Mouse (Mus musculus) kidney, embryonic 14.5 days (tissue): ENCODE results near the gene Ahnak2. TPM values are rescaled to one million over a fixed set of nuclear protein-coding genes. Genes with fewer than 3 reads are reported as not detected.
A peak's percentile ranks its signal among the peaks of the same experiment; 100 is the strongest.

Source experiments
- ATAC-seq: fragments of 200-750 bp; cut with Nextera tagmentation; 2 replicates; pipeline ENCODE4 v1.8.0; 2017; ENCODE audit warnings: moderate number of reproducible peaks, mild to moderate bottlenecking, moderate TSS enrichment, moderate library complexity; ENCODE audit not compliant: low FRiP score, low TSS enrichment
- H3K27ac ChIP-seq: fragments of 300-500 bp; sonication (generic); 2 replicates; pipeline ENCODE4 v1.5.1; 2014; ENCODE audit warnings: low read depth, mild to moderate bottlenecking, low read length, moderate library complexity, mixed read lengths
- H3K27me3 ChIP-seq: fragments of 300-500 bp; sonication (generic); 2 replicates; pipeline ENCODE4 v1.6.1; 2014; ENCODE audit warnings: mild to moderate bottlenecking, low read length; ENCODE audit not compliant: control insufficient read depth, insufficient read depth
- H3K36me3 ChIP-seq: fragments of 300-500 bp; sonication (generic); 2 replicates; pipeline ENCODE4 v1.6.1; 2014; ENCODE audit warnings: low read length, mixed read lengths; ENCODE audit not compliant: control insufficient read depth, insufficient read depth
- H3K4me1 ChIP-seq: fragments of 300-500 bp; sonication (generic); 2 replicates; pipeline ENCODE4 v1.6.1; 2014; ENCODE audit warnings: low read length, mixed read lengths; ENCODE audit not compliant: control insufficient read depth, insufficient read depth
- H3K4me2 ChIP-seq: fragments of 300-500 bp; sonication (generic); replicated peaks from 2 replicates; pipeline ENCODE4 v1.6.1; 2014; ENCODE audit warnings: low read depth, mild to moderate bottlenecking, low read length
- H3K4me3 ChIP-seq: fragments of 300-500 bp; sonication (generic); 2 replicates; pipeline ENCODE4 v1.5.1; 2014; ENCODE audit warnings: mild to moderate bottlenecking, low read length
- H3K9ac ChIP-seq: fragments of 300-500 bp; sonication (generic); 2 replicates; pipeline ENCODE4 v1.6.1; 2014; ENCODE audit warnings: low read depth, mild to moderate bottlenecking, low read length, moderate library complexity
- H3K9me3 ChIP-seq: fragments of 300-500 bp; sonication (generic); 2 replicates; pipeline ENCODE4 v1.6.1; 2016; ENCODE audit warnings: low read length; ENCODE audit not compliant: control insufficient read depth
- WGBS: fragments of 180-500 bp; shearing (Covaris S2); extraction: QIAGEN DNeasy Blood & Tissue Kit; methylation state at CpG from one replicate; pipeline ENCODE4 v1.1.7; 2014; 5-methylcytosine and 5-hydroxymethylcytosine counted together
- polyA plus RNA-seq: library from polyadenylated mRNA; unstranded; fragments of >200 nt; fragmentation: Nextera tagmentation; extraction: Ambion mirVana; gene quantifications from 2 replicates; pipeline ENCODE4 v1.2.1, GENCODE M21; 2014

Gene Ahnak2
- polyA plus RNA-seq, 1 experiment from 2014 or later, result 0.53 TPM

GRCm38 (mm10) chr12:112804046-112804445 is 1.6 kb upstream of the Ahnak2 start:
- Histone ChIP-seq H3K27ac (no peak overlapping the region), H3K36me3 (no peaks in the 10 kb centered on the region), H3K27me3 (peaks cover 19% of the 10 kb centered on the region), H3K4me2 (no peak overlapping the region), H3K4me1 (0 out of 2 replicates have a peak, but pooled peaks cover 13% of the 10 kb centered on the region), H3K9ac (no peak overlapping the region), H3K9me3 (no peaks in the 10 kb centered on the region), H3K4me3 (no peak overlapping the region)
- 46% methylated on average over 13 of the region's 13 CpGs for WGBS
- ATAC-seq, result no peak

GRCm38 (mm10) chr12:112802917-112803316 is 460 bp upstream of the Ahnak2 start:
- WGBS, result 4% methylated on average over 3 of the region's 3 CpGs
- Histone ChIP-seq H3K4me1 (0 out of 2 replicates have a peak, but pooled peaks cover 9% of the 10 kb centered on the region), H3K36me3 (no peaks in the 10 kb centered on the region), H3K9me3 (no peaks in the 10 kb centered on the region), H3K27me3 (peaks cover 19% of the 10 kb centered on the region), H3K4me3 (no peak overlapping the region), H3K9ac (no peak overlapping the region), H3K27ac (no peak overlapping the region), H3K4me2 (peak overlapping the region; percentile 100)
- no peak for ATAC-seq

GRCm38 (mm10) chr12:112800476-112800875 is 2.0 kb downstream of the Ahnak2 start:
- ATAC-seq, result peak; percentile 67
- Histone ChIP-seq H3K4me3 (no peak overlapping the region), H3K27ac (no peak overlapping the region), H3K4me1 (0 out of 2 replicates have a peak, but pooled peaks cover 9% of the 10 kb centered on the region), H3K4me2 (no peak overlapping the region), H3K9ac (no peak overlapping the region), H3K27me3 (peaks cover 19% of the 10 kb centered on the region), H3K36me3 (no peaks in the 10 kb centered on the region), H3K9me3 (no peaks in the 10 kb centered on the region)
- WGBS, result 19% methylated on average over 4 of the region's 4 CpGs

GRCm38 (mm10) chr12:112799237-112799970 is 3.1 kb downstream of the Ahnak2 start:
- H3K4me3 ChIP-seq, result no peak overlapping the region

GRCm38 (mm10) chr12:112798716-112799115 is 3.7 kb downstream of the Ahnak2 start:
- Histone ChIP-seq H3K27ac (no peak overlapping the region), H3K4me2 (no peak overlapping the region), H3K4me1 (peaks cover 13% of the 10 kb centered on the region; the same call in 1 of the 2 replicates), H3K27me3 (peaks cover 15% of the 10 kb centered on the region), H3K4me3 (no peak overlapping the region), H3K9ac (no peak overlapping the region), H3K36me3 (no peaks in the 10 kb centered on the region), H3K9me3 (no peaks in the 10 kb centered on the region)
- WGBS, result 71% methylated on average over 5 of the region's 5 CpGs
- no peak for ATAC-seq

More at GRCm38 (mm10) chr12:112799237-112799970, 3.1 kb downstream of the Ahnak2 start:
- H3K9ac ChIP-seq, result no peak overlapping the region
- ATAC-seq, result no peak
- WGBS, result 78% methylated on average over 10 of the region's 10 CpGs
- H3K36me3 ChIP-seq, result no peaks in the 10 kb centered on the region
- peaks cover 19% of the 10 kb centered on the region for H3K27me3 ChIP-seq
- H3K4me1 ChIP-seq, result peaks cover 13% of the 10 kb centered on the region; the same call in 1 of the 2 replicates
- H3K4me2 ChIP-seq, result no peak overlapping the region
- H3K9me3 ChIP-seq, result no peaks in the 10 kb centered on the region
- H3K27ac ChIP-seq, result no peak overlapping the region

- no peaks in the 10 kb centered on the region for H3K9me3 ChIP-seq
- no peak overlapping the region for H3K9ac ChIP-seq
- no peaks in the 10 kb centered on the region for H3K36me3 ChIP-seq
- peaks cover 15% of the 10 kb centered on the region for H3K27me3 ChIP-seq
- 33% methylated on average over 5 of the region's 5 CpGs for WGBS
- H3K4me1 ChIP-seq, result peaks cover 13% of the 10 kb centered on the region; the same call in 1 of the 2 replicates
- ATAC-seq, result no peak
- no peak overlapping the region for H3K4me2 ChIP-seq
- H3K27ac ChIP-seq, result no peak overlapping the region
- no peak overlapping the region for H3K4me3 ChIP-seq
Observed at GRCm38 (mm10) chr12:112798332-112798681, 4.2 kb downstream of the Ahnak2 start.

GRCm38 (mm10) chr12:112797672-112798331 is 4.7 kb downstream of the Ahnak2 start:
- H3K36me3 ChIP-seq, result no peaks in the 10 kb centered on the region
- H3K4me2 ChIP-seq, result no peak overlapping the region
- peaks cover 13% of the 10 kb centered on the region; the same call in 1 of the 2 replicates for H3K4me1 ChIP-seq
- WGBS, result 57% methylated on average over 15 of the region's 15 CpGs
- peaks cover 15% of the 10 kb centered on the region for H3K27me3 ChIP-seq
- H3K9me3 ChIP-seq, result no peaks in the 10 kb centered on the region
- ATAC-seq, result no peak
- no peak overlapping the region for H3K4me3 ChIP-seq
- no peak overlapping the region for H3K9ac ChIP-seq
- H3K27ac ChIP-seq, result no peak overlapping the region

- Histone ChIP-seq H3K4me3 (no peak overlapping the region), H3K27me3 (peaks cover 13% of the 10 kb centered on the region), H3K9me3 (no peaks in the 10 kb centered on the region), H3K36me3 (no peaks in the 10 kb centered on the region), H3K9ac (no peak overlapping the region), H3K4me2 (no peak overlapping the region), H3K4me1 (peaks cover 8% of the 10 kb centered on the region; the same call in 1 of the 2 replicates), H3K27ac (no peak overlapping the region)
- no peak for ATAC-seq
- WGBS, result 47% methylated on average over 17 of the region's 17 CpGs
Observed at GRCm38 (mm10) chr12:112796551-112797510, 5.6 kb downstream of the Ahnak2 start.
